Mouse (Mus musculus): ENCODE data around the gene Amn. TPM values are rescaled to one million over a fixed set of nuclear protein-coding genes. Genes with fewer than 3 reads are reported as not detected.

Amn gene
- polyA plus RNA-seq (2017; shearing (Covaris generic)): not detected

- ATAC-seq: no peak
Measured at GRCm38 (mm10) chr12:111270629-111271277, at the start of gene Amn. Amn (plus strand) TSS chr12:111271095.

- no peak for ATAC-seq
Measured at GRCm38 (mm10) chr12:111225197-111225780, 45.6 kb upstream of the Amn start.

- ATAC-seq: no peak
Measured at GRCm38 (mm10) chr12:111227410-111227809, 43.5 kb upstream of the Amn start.

GRCm38 (mm10) chr12:111228488-111228887, 42.4 kb upstream of the Amn start:
- ATAC-seq: no peak

- no peak for ATAC-seq
Measured at GRCm38 (mm10) chr12:111230793-111231192, 40.1 kb upstream of the Amn start.

- ATAC-seq: no peak
Measured at GRCm38 (mm10) chr12:111233798-111234197, 37.1 kb upstream of the Amn start.

- no peak for ATAC-seq
Measured at GRCm38 (mm10) chr12:111234383-111234782, 36.5 kb upstream of the Amn start.

- ATAC-seq: no peak
Measured at GRCm38 (mm10) chr12:111235631-111236030, 35.3 kb upstream of the Amn start.

GRCm38 (mm10) chr12:111237611-111238188, 33.2 kb upstream of the Amn start:
- no peak for ATAC-seq

- no peak for ATAC-seq
Measured at GRCm38 (mm10) chr12:111238345-111238744, 32.5 kb upstream of the Amn start.

- ATAC-seq: no peak
Measured at GRCm38 (mm10) chr12:111238778-111239177, 32.1 kb upstream of the Amn start.

- no peak for ATAC-seq
Measured at GRCm38 (mm10) chr12:111239930-111240329, 31.0 kb upstream of the Amn start.

- no peak for ATAC-seq
Measured at GRCm38 (mm10) chr12:111241916-111242315, 29.0 kb upstream of the Amn start.

GRCm38 (mm10) chr12:111242346-111242745, 28.5 kb upstream of the Amn start:
- no peak for ATAC-seq

- no peak for ATAC-seq
Measured at GRCm38 (mm10) chr12:111243733-111244132, 27.2 kb upstream of the Amn start.

GRCm38 (mm10) chr12:111245070-111245469, 25.8 kb upstream of the Amn start:
- no peak for ATAC-seq

GRCm38 (mm10) chr12:111246808-111247464, 24.0 kb upstream of the Amn start:
- no peak for ATAC-seq

- ATAC-seq: no peak
Measured at GRCm38 (mm10) chr12:111249095-111249494, 21.8 kb upstream of the Amn start.

- no peak for ATAC-seq
Measured at GRCm38 (mm10) chr12:111250116-111250515, 20.8 kb upstream of the Amn start.

GRCm38 (mm10) chr12:111251227-111251626, 19.7 kb upstream of the Amn start:
- ATAC-seq: no peak

GRCm38 (mm10) chr12:111263650-111264049, 7.2 kb upstream of the Amn start:
- ATAC-seq: no peak

GRCm38 (mm10) chr12:111265212-111265611, 5.7 kb upstream of the Amn start:
- ATAC-seq: no peak

- ATAC-seq: no peak
Measured at GRCm38 (mm10) chr12:111266592-111266991, 4.3 kb upstream of the Amn start.

Data from CD4-positive, CD25-positive, alpha-beta regulatory T cell, adult 4 months (primary cell).